Mouse (Mus musculus): ENCODE results near the gene Ppara. TPM values are rescaled to one million over a fixed set of nuclear protein-coding genes. Genes with fewer than 3 reads are reported as not detected.

The Ppara gene
- polyA plus RNA-seq, 1 experiment from 2014 or later, result 12.2 TPM

DNA sequence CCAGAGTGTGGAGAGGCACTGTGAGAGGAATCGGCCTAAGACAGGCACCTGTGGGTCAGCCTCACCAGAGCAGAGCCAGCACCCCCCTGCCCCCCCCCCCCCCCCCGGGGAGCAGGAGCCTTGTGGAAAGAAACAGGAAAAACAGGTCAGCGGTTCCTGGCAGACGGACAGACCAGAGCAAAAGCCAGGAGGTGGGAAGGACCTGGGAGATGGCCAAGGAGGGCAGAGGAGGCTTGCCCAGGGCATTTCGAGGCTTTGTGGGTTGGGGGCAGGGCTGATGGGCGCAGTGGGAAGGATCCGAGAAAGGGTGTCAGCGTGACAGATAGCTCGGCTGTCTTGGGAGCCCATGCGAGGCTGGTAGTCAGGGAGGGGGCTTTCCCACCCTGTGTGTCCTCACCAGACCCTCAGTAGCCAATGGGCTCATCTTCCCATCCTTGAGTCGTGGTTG lies 31.6 kb upstream of the Ppara start:
- Histone ChIP-seq H3K27ac (ENCODE audit: low read length) (0 out of 2 replicates have a peak overlapping the region, but pooled peaks have one; percentile 19), H3K36me3 (ENCODE audit: control insufficient read depth, insufficient read depth, low read length) (peaks cover 21% of the 10 kb centered on the region; the same call in 1 of the 2 replicates)
- WGBS, result 57% methylated on average over 10 of the region's 11 CpGs

DNA sequence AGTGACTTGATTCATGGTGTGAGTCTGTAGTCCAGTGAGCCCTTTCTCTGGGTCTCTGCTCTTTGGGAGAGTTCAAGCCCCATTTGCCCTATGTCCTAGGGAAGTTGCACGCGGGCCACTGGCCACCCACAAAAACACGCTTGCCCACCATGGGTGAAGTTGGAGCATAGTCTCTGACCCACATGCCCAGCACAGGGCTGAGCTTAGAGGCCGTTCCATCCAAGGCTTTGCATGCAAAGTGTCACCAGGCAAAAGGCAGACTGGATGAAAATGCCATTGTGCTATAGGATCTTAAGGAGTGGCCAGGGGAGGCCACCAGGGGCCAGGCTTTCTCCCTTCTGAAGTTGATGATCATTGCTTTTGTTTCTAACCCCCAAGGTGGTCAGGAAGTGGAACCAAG lies 30.9 kb upstream of the Ppara start:
- no peaks in the 10 kb centered on the region for H3K9me3 ChIP-seq (replicated peaks; ENCODE audit: control insufficient read depth, low read length)
- no peak for ATAC-seq (ENCODE audit: insufficient read depth, low FRiP score)
- peaks cover 9% of the 10 kb centered on the region; the same call in 1 of the 2 replicates for H3K4me1 ChIP-seq (ENCODE audit: control insufficient read depth, insufficient read depth, low read length)
- no peaks in the 10 kb centered on the region for H3K27me3 ChIP-seq (ENCODE audit: control insufficient read depth, insufficient read depth, low read length)
- H3K9ac ChIP-seq (ENCODE audit: low read length), result no peak overlapping the region
- WGBS, result 90% methylated on average over 4 of the region's 4 CpGs
- H3K36me3 ChIP-seq (ENCODE audit: control insufficient read depth, insufficient read depth, low read length), result peaks cover 17% of the 10 kb centered on the region; the same call in 1 of the 2 replicates
- no peak overlapping the region for H3K27ac ChIP-seq (ENCODE audit: low read length)
- no peak overlapping the region for H3K4me2 ChIP-seq (ENCODE audit: low read depth, low read length)
- H3K4me3 ChIP-seq (replicated peaks; ENCODE audit: low read length), result no peak overlapping the region

More for the DNA sequence above, 31.6 kb upstream of the Ppara start:
- Histone ChIP-seq H3K4me3 (replicated peaks; ENCODE audit: low read length) (no peak overlapping the region), H3K4me2 (ENCODE audit: low read depth, low read length) (no peak overlapping the region), H3K27me3 (ENCODE audit: control insufficient read depth, insufficient read depth, low read length) (no peaks in the 10 kb centered on the region), H3K4me1 (ENCODE audit: control insufficient read depth, insufficient read depth, low read length) (peaks cover 9% of the 10 kb centered on the region; the same call in 1 of the 2 replicates), H3K9me3 (replicated peaks; ENCODE audit: control insufficient read depth, low read length) (no peaks in the 10 kb centered on the region), H3K9ac (ENCODE audit: low read length) (no peak overlapping the region)
- ATAC-seq (ENCODE audit: insufficient read depth, low FRiP score), result 0 out of 2 replicates have a peak, but pooled peaks have one; percentile 12

DNA sequence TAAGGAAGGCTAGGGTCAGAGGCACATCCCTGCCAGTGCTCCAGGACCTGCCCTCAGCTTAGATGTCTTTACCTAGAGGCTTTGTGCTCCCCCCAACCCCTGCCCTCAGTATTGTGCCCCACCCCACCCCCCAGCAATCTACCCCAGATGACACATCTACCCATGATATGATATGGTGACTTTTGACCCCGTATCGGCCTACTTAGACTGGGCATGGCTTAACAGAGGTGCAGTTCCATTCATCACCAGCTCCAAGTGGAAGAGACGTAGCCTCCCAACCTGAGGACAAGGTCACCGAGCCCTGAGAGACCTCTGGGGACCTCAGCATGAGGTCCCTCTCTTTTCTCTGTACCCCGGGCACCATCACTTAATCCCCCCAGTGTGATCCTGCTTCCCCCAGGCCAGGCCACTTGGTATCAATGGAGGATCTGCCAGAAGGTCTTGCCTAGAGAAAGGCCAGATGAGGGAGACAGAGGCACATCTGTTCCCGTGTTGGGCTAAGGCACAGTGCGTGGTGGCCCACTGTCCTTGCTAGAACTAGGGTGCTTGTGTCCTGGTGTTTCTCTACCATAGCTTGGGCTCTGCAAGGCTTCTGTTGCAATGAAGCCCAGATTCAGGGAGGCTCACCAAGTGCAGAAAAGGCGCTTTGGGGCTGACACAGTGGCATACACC lies 30.3 kb upstream of the Ppara start:
- peaks cover 16% of the 10 kb centered on the region; the same call in 1 of the 2 replicates for H3K36me3 ChIP-seq (ENCODE audit: control insufficient read depth, insufficient read depth, low read length)
- no peak overlapping the region for H3K4me2 ChIP-seq (ENCODE audit: low read depth, low read length)
- H3K27ac ChIP-seq (ENCODE audit: low read length), result no peak overlapping the region
- WGBS, result 82% methylated on average over 8 of the region's 8 CpGs
- H3K9ac ChIP-seq (ENCODE audit: low read length), result no peak overlapping the region
- H3K27me3 ChIP-seq (ENCODE audit: control insufficient read depth, insufficient read depth, low read length), result no peaks in the 10 kb centered on the region
- H3K9me3 ChIP-seq (replicated peaks; ENCODE audit: control insufficient read depth, low read length), result no peaks in the 10 kb centered on the region
- peaks cover 15% of the 10 kb centered on the region for H3K4me1 ChIP-seq (ENCODE audit: control insufficient read depth, insufficient read depth, low read length)
- no peak overlapping the region for H3K4me3 ChIP-seq (replicated peaks; ENCODE audit: low read length)
- ATAC-seq (ENCODE audit: insufficient read depth, low FRiP score), result no peak

DNA sequence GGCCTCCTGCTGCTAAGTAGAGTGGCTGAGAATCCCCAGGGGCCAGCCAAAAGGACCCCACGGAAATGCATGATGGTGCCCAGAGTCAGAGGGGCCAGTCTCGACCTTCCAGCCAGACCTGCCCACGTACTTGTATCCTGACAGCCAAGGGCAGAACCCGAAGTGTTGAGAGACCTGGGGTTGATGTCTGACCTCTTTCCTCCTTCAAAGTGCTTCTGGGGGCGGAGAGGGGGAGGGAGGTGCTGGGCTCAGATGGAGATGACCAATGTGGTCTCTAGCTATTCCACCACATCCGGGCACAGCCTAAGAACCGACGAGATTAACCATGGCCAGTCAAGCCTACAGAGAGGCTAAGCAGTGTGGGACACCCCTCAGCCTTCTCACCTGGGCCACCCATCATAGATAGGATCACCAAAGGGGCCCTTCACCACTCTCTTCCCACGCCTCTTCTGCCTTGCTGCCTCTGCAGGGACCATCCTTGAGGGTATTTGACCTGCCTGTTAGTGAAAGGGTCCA lies 29.7 kb upstream of the Ppara start:
- Histone ChIP-seq H3K9ac (ENCODE audit: low read length) (no peak overlapping the region), H3K27ac (ENCODE audit: low read length) (no peak overlapping the region), H3K4me2 (ENCODE audit: low read depth, low read length) (no peak overlapping the region), H3K27me3 (ENCODE audit: control insufficient read depth, insufficient read depth, low read length) (no peaks in the 10 kb centered on the region), H3K4me1 (ENCODE audit: control insufficient read depth, insufficient read depth, low read length) (peaks cover 19% of the 10 kb centered on the region), H3K4me3 (replicated peaks; ENCODE audit: low read length) (no peak overlapping the region), H3K9me3 (replicated peaks; ENCODE audit: control insufficient read depth, low read length) (no peaks in the 10 kb centered on the region), H3K36me3 (ENCODE audit: control insufficient read depth, insufficient read depth, low read length) (peaks cover 11% of the 10 kb centered on the region; the same call in 1 of the 2 replicates)
- 80% methylated on average over 9 of the region's 9 CpGs for WGBS
- ATAC-seq (ENCODE audit: insufficient read depth, low FRiP score), result no peak

DNA sequence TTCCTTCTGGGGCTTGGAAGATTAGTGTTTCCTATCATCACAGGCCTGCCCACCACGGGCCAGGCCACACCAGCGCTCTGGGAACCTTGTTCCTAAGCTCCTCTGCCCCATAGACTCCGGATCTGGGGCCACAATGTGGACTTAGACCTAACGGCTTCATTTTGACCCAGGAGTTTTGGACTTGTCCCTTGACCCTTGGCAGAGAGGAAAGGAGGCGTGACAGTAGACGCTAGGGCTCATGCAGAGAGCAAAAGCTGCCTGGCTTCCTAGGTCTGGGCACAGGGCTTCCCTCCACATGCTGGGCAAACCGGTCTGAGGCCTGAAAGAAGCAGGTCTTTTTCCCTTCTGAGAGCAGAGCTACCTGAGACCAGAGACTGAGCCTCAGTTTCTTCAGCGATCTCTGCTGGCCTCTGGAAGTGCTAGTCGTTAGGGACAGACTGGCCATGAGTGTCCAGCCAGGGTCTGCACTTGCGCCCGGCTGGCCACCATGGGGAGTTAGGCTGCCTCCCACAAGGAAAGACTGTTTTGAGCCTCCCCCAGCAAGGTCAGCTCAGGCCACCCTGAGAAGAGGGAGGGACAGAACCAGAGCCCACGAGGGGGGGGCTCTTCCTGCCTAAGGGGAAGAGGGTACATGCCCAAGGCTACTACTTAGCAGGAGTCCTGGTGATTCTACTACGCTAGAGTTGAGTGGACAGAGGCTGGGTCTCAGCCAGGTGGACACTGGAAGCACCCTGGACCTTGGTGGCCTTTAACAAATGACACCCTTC lies 29.0 kb upstream of the Ppara start:
- Histone ChIP-seq H3K4me3 (replicated peaks; ENCODE audit: low read length) (no peak overlapping the region), H3K36me3 (ENCODE audit: control insufficient read depth, insufficient read depth, low read length) (0 out of 2 replicates have a peak, but pooled peaks cover 11% of the 10 kb centered on the region), H3K9me3 (replicated peaks; ENCODE audit: control insufficient read depth, low read length) (no peaks in the 10 kb centered on the region), H3K4me1 (ENCODE audit: control insufficient read depth, insufficient read depth, low read length) (peaks cover 19% of the 10 kb centered on the region), H3K27me3 (ENCODE audit: control insufficient read depth, insufficient read depth, low read length) (no peaks in the 10 kb centered on the region), H3K4me2 (ENCODE audit: low read depth, low read length) (no peak overlapping the region), H3K27ac (ENCODE audit: low read length) (no peak overlapping the region), H3K9ac (ENCODE audit: low read length) (no peak overlapping the region)
- 75% methylated on average over 13 of the region's 13 CpGs for WGBS
- no peak for ATAC-seq (ENCODE audit: insufficient read depth, low FRiP score)

DNA sequence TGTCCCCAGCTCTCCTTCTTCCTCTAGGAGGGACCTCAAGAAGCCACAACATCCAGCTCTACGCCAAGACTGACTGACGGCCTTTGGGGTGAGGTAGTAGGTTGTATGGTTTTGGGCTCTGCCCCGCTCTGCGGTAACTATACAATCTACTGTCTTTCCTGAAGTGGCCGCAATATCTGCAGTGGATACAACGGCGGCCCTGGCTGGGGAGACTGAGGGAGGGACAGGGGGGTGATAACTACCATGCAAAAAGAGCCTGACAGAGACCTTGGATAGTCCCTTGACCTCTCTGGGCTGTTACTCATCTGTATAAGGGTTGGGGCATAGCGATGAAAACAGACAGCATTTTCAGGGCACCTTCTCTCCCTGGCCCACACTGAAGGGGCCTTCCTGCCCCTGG lies 28.3 kb upstream of the Ppara start:
- no peak overlapping the region for H3K4me3 ChIP-seq (replicated peaks; ENCODE audit: low read length)
- no peak overlapping the region for H3K9ac ChIP-seq (ENCODE audit: low read length)
- peaks cover 19% of the 10 kb centered on the region for H3K4me1 ChIP-seq (ENCODE audit: control insufficient read depth, insufficient read depth, low read length)
- WGBS, result 89% methylated on average over 8 of the region's 8 CpGs
- H3K36me3 ChIP-seq (ENCODE audit: control insufficient read depth, insufficient read depth, low read length), result 0 out of 2 replicates have a peak, but pooled peaks cover 11% of the 10 kb centered on the region
- ATAC-seq (ENCODE audit: insufficient read depth, low FRiP score), result no peak
- no peak overlapping the region for H3K27ac ChIP-seq (ENCODE audit: low read length)
- no peak overlapping the region for H3K4me2 ChIP-seq (ENCODE audit: low read depth, low read length)
- H3K9me3 ChIP-seq (replicated peaks; ENCODE audit: control insufficient read depth, low read length), result no peaks in the 10 kb centered on the region
- no peaks in the 10 kb centered on the region for H3K27me3 ChIP-seq (ENCODE audit: control insufficient read depth, insufficient read depth, low read length)

DNA sequence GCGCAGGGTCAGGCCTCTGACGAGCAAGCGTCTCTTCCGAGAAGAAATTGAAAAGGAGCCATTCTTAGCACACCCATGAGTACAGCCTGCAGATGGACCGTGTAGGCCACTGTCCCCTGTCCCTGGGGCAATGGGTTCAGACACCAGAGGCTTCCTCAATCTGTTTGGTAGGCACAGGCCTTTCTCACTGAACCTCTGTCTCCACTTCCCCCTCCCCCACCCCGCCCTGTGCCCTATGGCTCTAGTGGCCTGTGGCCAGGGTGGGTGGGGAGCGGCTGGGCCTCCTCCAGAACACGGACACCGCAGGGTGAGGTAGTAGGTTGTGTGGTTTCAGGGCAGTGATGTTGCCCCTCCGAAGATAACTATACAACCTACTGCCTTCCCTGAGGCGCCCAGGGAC lies 27.8 kb upstream of the Ppara start:
- H3K4me1 ChIP-seq (ENCODE audit: control insufficient read depth, insufficient read depth, low read length), result peaks cover 19% of the 10 kb centered on the region
- WGBS, result 93% methylated on average over 11 of the region's 11 CpGs
- ATAC-seq (ENCODE audit: insufficient read depth, low FRiP score), result no peak
- 0 out of 2 replicates have a peak, but pooled peaks cover 11% of the 10 kb centered on the region for H3K36me3 ChIP-seq (ENCODE audit: control insufficient read depth, insufficient read depth, low read length)
- H3K27me3 ChIP-seq (ENCODE audit: control insufficient read depth, insufficient read depth, low read length), result no peaks in the 10 kb centered on the region
- H3K27ac ChIP-seq (ENCODE audit: low read length), result no peak overlapping the region
- no peaks in the 10 kb centered on the region for H3K9me3 ChIP-seq (replicated peaks; ENCODE audit: control insufficient read depth, low read length)
- H3K4me3 ChIP-seq (replicated peaks; ENCODE audit: low read length), result no peak overlapping the region
- H3K9ac ChIP-seq (ENCODE audit: low read length), result no peak overlapping the region
- no peak overlapping the region for H3K4me2 ChIP-seq (ENCODE audit: low read depth, low read length)

DNA sequence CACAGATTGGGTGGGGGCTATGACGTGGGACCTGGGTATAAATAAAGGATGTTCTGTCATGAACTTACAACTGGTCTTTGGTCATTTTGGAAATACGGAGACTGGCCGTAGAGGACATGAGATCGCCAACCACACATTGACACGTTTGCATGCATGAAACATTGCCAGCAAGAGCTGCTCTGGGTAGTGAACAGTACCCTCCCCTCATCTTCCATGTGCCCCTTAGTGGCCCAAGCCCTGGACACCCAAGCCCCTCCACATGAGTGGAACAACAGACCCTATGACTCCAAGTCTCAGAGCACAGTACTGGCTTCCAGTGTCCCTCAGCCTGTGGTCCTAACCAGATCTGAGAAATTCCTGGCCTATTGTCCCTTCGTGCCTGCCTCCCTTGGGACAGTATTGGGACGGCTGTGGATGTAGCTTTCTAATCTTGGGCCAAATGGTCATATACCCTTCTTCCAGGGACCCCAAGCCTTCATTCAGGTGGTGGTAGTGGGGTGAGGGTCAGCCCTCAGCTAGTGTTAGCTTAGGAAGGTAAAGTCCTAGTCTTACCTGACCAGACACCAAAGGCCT lies 27.2 kb upstream of the Ppara start:
- Histone ChIP-seq H3K36me3 (ENCODE audit: control insufficient read depth, insufficient read depth, low read length) (0 out of 2 replicates have a peak, but pooled peaks cover 11% of the 10 kb centered on the region), H3K27ac (ENCODE audit: low read length) (no peak overlapping the region), H3K9ac (ENCODE audit: low read length) (no peak overlapping the region), H3K27me3 (ENCODE audit: control insufficient read depth, insufficient read depth, low read length) (no peaks in the 10 kb centered on the region), H3K4me1 (ENCODE audit: control insufficient read depth, insufficient read depth, low read length) (peaks cover 19% of the 10 kb centered on the region), H3K9me3 (replicated peaks; ENCODE audit: control insufficient read depth, low read length) (no peaks in the 10 kb centered on the region), H3K4me3 (replicated peaks; ENCODE audit: low read length) (no peak overlapping the region), H3K4me2 (ENCODE audit: low read depth, low read length) (no peak overlapping the region)
- ATAC-seq (ENCODE audit: insufficient read depth, low FRiP score), result no peak
- WGBS, result 84% methylated on average over 7 of the region's 7 CpGs
